In the genomic region with DNA sequence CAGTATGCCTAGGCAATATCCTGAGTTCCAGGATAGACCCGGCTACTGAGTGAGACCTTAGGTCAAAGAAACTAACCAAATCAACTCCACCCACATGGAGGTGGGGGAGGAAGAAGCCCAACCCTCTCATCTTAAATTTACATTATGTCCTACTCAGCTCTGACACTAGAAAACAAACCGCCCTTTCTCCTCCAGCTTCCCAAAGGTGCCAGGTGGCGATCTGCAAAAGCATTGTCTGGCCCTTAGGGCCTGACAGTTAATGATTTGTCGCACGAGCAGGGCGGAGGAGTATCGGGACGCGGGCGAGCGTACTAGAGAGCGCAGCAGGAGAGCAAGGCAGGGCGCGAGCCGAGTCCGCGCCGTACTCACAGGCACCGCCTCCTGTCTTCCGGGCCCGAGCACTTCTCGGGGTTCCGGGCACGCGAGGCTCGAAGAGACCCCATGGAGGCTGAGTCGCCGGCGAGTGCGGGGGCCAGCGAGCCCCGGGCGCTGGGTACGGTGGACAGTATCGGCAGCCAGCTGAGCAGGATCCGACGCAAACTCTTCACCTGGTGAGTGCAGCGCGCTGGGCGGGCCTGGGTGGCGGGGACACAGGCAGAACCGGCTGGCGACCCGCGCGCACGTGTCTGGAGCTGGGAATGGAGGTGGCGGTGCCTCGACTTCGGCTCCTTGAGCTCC, we compare ENCODE assay signal across 8 mouse cellular contexts. TPM values are rescaled to one million over a fixed set of nuclear protein-coding genes. Genes with fewer than 3 reads are reported as not detected.
DNase-seq lines count a peak whose midpoint lies in the region; ATAC-seq and TF ChIP-seq lines count a peak whose summit lies in the region.

Gene Slc35f2 (plus strand): TSS at position 195 of the 678 bp plus-strand sequence.

- no peak within 1 kb of the TSS for H3K27ac ChIP-seq in heart, embryonic 13.5 days (replicated peaks)
- H3K27ac ChIP-seq in kidney, embryonic 16.5 days (ENCODE audit: low read length): peak within 1 kb of the TSS; percentile 69
- no peak within 1 kb of the TSS for H3K27ac ChIP-seq in liver, adult 2 months (replicated peaks; ENCODE audit: insufficient read depth, low read depth, low read length)
- H3K27ac ChIP-seq in stomach, embryonic 16.5 days (ENCODE audit: low read length): no peak within 1 kb of the TSS

- H3K79me2 ChIP-seq in liver, adult 2 months (ENCODE audit: control insufficient read depth, insufficient read depth, low read length): no peaks in the 10 kb centered on the region

- peak within 1 kb of the TSS; percentile 66 for H3K4me3 ChIP-seq in heart, embryonic 13.5 days
- peak within 1 kb of the TSS; percentile 66 for H3K4me3 ChIP-seq in kidney, embryonic 16.5 days (ENCODE audit: low read length)
- H3K4me3 ChIP-seq in liver, adult 2 months (ENCODE audit: insufficient read depth, low read depth, low read length): peak within 1 kb of the TSS; percentile 43
- peak within 1 kb of the TSS; percentile 71 for H3K4me3 ChIP-seq in stomach, embryonic 16.5 days (replicated peaks; ENCODE audit: low read length)

- no peak for ATAC-seq in heart, embryonic 13.5 days (ENCODE audit: extremely low read depth, insufficient number of reproducible peaks, low FRiP score, low TSS enrichment)
- peak; percentile 93 for ATAC-seq in kidney, embryonic 16.5 days (ENCODE audit: low FRiP score, low TSS enrichment)
- ATAC-seq in stomach, embryonic 16.5 days (ENCODE audit: insufficient read depth, low FRiP score): peak; percentile 83; the same call in 1 of the 2 replicates

- peak within 1 kb of the TSS; percentile 98 for H3K4me2 ChIP-seq in heart, embryonic 13.5 days
- peak within 1 kb of the TSS; percentile 98 for H3K4me2 ChIP-seq in kidney, embryonic 16.5 days (replicated peaks; ENCODE audit: low read depth, low read length)
- H3K4me2 ChIP-seq in stomach, embryonic 16.5 days (ENCODE audit: low read depth, low read length): peak within 1 kb of the TSS; percentile 99

- H3K9me3 ChIP-seq in heart, embryonic 13.5 days: peaks cover 10% of the 10 kb centered on the region; the same call in 1 of the 2 replicates
- 0 out of 2 replicates have a peak, but pooled peaks cover 7% of the 10 kb centered on the region for H3K9me3 ChIP-seq in kidney, embryonic 16.5 days (ENCODE audit: low read length)
- H3K9me3 ChIP-seq in stomach, embryonic 16.5 days (replicated peaks; ENCODE audit: control insufficient read depth, low read length): 0 out of 2 replicates have a peak, but pooled peaks cover 3% of the 10 kb centered on the region

- no peak for TF ChIP-seq CTCF in liver, adult 2 months (IDR thresholded peaks at IDR 0.05; ENCODE audit: low read depth, low read length)

- TF ChIP-seq POLR2A in liver, adult 2 months (IDR thresholded peaks at IDR 0.05; ENCODE audit: extremely low read depth, insufficient read depth, low read length): no peak

- peaks cover 54% of the 10 kb centered on the region for H3K27me3 ChIP-seq in heart, embryonic 13.5 days (replicated peaks)
- H3K27me3 ChIP-seq in kidney, embryonic 16.5 days (ENCODE audit: insufficient read depth, low read length): peaks cover 17% of the 10 kb centered on the region
- H3K27me3 ChIP-seq in liver, adult 2 months (ENCODE audit: control insufficient read depth, insufficient read depth, low read length): peaks cover 5% of the 10 kb centered on the region
- peaks cover 24% of the 10 kb centered on the region for H3K27me3 ChIP-seq in stomach, embryonic 16.5 days (ENCODE audit: control insufficient read depth, insufficient read depth, low read length)

- under 1% methylated on average over 50 of the region's 50 CpGs for WGBS in heart, embryonic 13.5 days
- WGBS in kidney, embryonic 16.5 days: 0% methylated on average over 50 of the region's 50 CpGs
- WGBS in liver, adult 2 months: under 1% methylated on average over 50 of the region's 50 CpGs
- WGBS in stomach, embryonic 16.5 days: under 1% methylated on average over 50 of the region's 50 CpGs

- H3K36me3 ChIP-seq in heart, embryonic 13.5 days: no peaks in the 10 kb centered on the region
- no peaks in the 10 kb centered on the region for H3K36me3 ChIP-seq in kidney, embryonic 16.5 days (ENCODE audit: insufficient read depth, low read length)
- H3K36me3 ChIP-seq in liver, adult 2 months (ENCODE audit: control insufficient read depth, insufficient read depth, low read length): no peaks in the 10 kb centered on the region
- no peaks in the 10 kb centered on the region for H3K36me3 ChIP-seq in stomach, embryonic 16.5 days (ENCODE audit: control insufficient read depth, insufficient read depth, low read length)

- peak; percentile 8 to 20 for DNase-seq in heart, adult 18-20 months
- DNase-seq in heart, adult 9 months (ENCODE audit: low spot score in 2 of 2): no peak
- peak; percentile 77 for DNase-seq in embryo, embryonic 10 days (ENCODE audit: low spot score)
- DNase-seq in liver, adult 2 months (ENCODE audit: extremely low read depth, low read depth, low spot score): peak; percentile 37
- peak; percentile 61 for DNase-seq in naive thymus-derived CD4-positive, alpha-beta T cell, adult 2 months (ENCODE audit: low read depth)

- H3K4me1 ChIP-seq in heart, embryonic 13.5 days: peaks cover 9% of the 10 kb centered on the region
- peaks cover 15% of the 10 kb centered on the region; the same call in 1 of the 2 replicates for H3K4me1 ChIP-seq in kidney, embryonic 16.5 days (ENCODE audit: insufficient read depth, low read length)
- H3K4me1 ChIP-seq in liver, adult 2 months (ENCODE audit: control insufficient read depth, insufficient read depth, low read length): peaks cover 5% of the 10 kb centered on the region; the same call in 1 of the 2 replicates
- peaks cover 6% of the 10 kb centered on the region for H3K4me1 ChIP-seq in stomach, embryonic 16.5 days (ENCODE audit: control insufficient read depth, insufficient read depth, low read length)

- H3K9ac ChIP-seq in heart, embryonic 13.5 days: peak within 1 kb of the TSS; percentile 73
- peak within 1 kb of the TSS; percentile 71 for H3K9ac ChIP-seq in kidney, embryonic 16.5 days (replicated peaks; ENCODE audit: low read length)
- peak within 1 kb of the TSS; percentile 43 for H3K9ac ChIP-seq in liver, adult 2 months (ENCODE audit: low read depth, low read length)
- H3K9ac ChIP-seq in stomach, embryonic 16.5 days (ENCODE audit: low read length): peak within 1 kb of the TSS; percentile 77

RNA-seq across cellular contexts. Expression of gene Slc35f2, which starts in this region (rescaled TPM):
- total RNA-seq in heart, adult 18-20 months (2021): under 1 TPM in 1 of 2 experiments, not detected in 1; 0.15 TPM
- 0.68 and 0.75 TPM in 2 replicates for polyA plus RNA-seq in heart, embryonic 13.5 days (2015; fragmentation: Nextera tagmentation; extraction: Ambion mirVana)
- 20.1 and 20.4 TPM in 2 replicates for polyA plus RNA-seq in kidney, embryonic 16.5 days (2015; fragmentation: Nextera tagmentation; extraction: Ambion mirVana)
- 0.13 and 0.18 TPM in 2 replicates for total RNA-seq in liver, adult 2 months (2014; rRNA removed)
- 0.10 and 0.14 TPM in 2 replicates for polyA plus RNA-seq in liver, adult 2 months (2012; rRNA removed)
- polyA plus RNA-seq in stomach, embryonic 16.5 days (2015; fragmentation: Nextera tagmentation; extraction: Ambion mirVana): 7.9 and 9.4 TPM in 2 replicates

Comparison
In these comparisons a context has a peak if more than half of its experiments do, and no peak if none do; other contexts are left out.
1. Peak in DNase-seq in heart, adult 18-20 months; RNA of the gene not detected or under 1 TPM.
2. Peak in DNase-seq, H3K4me3 ChIP-seq and H3K9ac ChIP-seq in liver, adult 2 months; RNA of the gene not detected or under 1 TPM.
3. DNase-seq: peak in embryo, embryonic 10 days (single experiment) and naive thymus-derived CD4-positive, alpha-beta T cell, adult 2 months (single experiment); none in heart, adult 9 months (0 of 2).
4. Peak in every context shown above with its lines, with median percentiles within 50 percentile points of each other: H3K4me2 ChIP-seq, H3K4me3 ChIP-seq and H3K9ac ChIP-seq.